Mouse (Mus musculus) Muller cell, postnatal 12 days (primary cell): Measurements from ENCODE around the gene Ntn5.
A peak's percentile ranks its signal among the peaks of the same experiment; 100 is the strongest.

Experiments
- DNase-seq: peaks from one replicate; pipeline ENCODE4 v3.0.0-alpha.2; 2015; ENCODE audit errors: inconsistent ontology term

Ntn5 gene

DNA sequence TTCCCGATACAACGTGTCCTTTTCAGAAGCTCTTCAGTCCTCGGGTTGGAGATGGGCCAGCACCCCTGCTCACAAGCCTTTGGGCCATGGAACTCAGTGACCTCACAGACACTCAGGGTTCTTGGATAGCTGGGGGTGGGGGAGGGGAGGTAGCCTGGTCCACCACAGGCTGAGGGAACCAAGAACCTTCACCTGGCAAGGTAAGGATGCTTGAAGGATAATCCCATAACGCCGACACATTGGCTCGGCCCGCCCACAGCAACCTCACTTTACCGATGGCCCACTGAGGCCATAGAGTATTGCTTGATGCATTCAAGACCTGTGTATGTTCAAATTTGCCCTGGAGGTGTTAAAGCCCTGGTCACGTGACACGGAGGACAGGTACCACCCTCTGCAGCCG lies 41.9 kb downstream of the Ntn5 start, which contains the start of gene Spaca4:
Gene Spaca4 (minus strand): TSS at position 101 of the 400 bp plus-strand sequence.
- no peak for DNase-seq

DNA sequence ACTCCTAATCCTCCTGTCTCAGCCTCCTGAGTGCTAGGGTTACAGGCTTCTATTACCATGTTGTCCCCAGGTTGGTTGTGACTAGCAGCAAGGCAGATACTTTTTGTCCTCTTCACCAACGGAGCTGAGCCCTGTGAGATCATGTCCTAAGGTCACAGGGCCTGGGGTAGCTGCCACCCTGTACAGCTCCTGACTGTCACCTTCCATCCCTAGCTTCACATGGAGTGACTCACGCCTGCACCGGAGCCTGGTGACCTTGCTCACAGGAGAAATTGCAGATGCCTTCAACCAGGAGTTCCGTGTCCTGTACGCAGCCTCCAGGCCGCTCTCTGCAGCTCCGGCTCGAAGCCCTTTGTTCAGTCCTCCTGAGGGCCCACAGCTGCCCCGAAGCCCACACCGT lies 42.6 kb downstream of the Ntn5 start:
- DNase-seq: no peak

DNA sequence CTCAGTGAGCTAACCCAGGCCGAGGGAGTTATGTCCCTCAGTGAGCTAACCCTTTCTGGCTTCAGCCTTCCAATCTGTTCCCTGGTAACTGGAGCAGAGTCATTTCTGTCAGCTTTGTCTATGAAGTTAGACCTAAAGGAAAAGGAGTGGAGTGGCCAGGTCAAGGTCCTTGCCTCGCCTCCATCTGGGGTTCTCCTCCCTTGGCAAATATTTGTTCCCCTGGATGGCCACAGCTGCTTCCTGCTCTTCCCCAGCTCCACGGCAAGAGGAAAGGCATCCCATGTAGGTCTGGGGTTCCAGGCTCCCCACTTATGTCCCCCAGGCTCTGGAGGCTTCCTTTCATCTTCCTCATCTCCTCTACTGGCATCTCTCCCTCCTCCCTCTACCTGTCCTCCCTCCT lies 43.8 kb downstream of the Ntn5 start:
- DNase-seq: no peak

DNA sequence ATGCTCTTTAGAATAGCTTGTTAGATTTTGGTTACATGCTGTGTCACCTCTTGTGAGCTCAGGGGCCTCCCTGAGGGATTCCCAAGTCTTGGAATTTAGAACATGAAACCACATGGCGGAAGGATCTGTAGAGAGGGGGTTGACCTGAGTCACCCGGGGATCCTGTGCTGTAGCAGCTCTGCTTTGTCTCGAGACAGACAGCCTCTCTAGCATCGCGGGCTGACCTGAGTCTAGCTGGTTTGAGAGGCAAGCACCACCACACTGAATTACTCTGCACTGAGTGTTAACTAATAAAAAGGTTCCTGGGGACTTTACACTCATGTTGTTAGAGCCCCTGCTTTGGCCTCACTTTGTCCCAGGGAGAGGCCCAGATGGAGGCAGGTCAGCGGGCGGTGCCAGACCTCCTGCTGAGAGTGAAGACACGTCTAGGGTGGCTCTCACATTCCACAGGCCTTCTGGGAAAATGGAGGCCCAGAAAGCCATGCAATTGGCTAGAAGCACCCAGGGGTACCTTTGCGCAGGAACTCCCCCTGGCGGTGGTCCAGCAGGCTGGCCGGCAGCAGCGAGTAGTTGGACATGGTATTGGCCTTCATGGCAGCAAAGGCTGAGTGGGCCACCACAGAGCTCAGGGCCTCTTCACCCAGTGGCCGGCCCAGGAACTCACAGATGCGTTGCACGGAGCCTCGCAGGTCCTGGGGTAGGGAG lies 47.1 kb downstream of the Ntn5 start:
- DNase-seq: peak; percentile 54

DNA sequence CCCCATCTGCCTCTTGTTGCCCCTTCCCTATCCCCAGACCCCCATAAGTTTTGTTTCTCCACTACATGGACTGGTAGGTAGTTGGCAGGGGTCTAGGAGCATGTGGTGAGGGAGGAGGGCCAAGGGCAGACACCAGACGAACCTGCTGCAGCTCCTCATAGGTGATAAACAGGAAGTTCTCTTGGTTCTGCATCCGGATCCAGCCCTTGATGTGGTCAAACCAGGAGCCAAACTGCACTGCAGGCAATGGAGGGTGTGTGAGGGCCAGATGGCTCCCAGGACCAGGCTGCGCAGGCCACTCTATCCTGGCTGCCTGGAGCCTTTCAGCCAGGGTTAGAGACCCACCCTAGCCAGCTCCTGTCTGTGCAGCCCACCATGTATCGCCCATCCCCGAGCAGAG lies 49.7 kb downstream of the Ntn5 start:
- no peak for DNase-seq

DNA sequence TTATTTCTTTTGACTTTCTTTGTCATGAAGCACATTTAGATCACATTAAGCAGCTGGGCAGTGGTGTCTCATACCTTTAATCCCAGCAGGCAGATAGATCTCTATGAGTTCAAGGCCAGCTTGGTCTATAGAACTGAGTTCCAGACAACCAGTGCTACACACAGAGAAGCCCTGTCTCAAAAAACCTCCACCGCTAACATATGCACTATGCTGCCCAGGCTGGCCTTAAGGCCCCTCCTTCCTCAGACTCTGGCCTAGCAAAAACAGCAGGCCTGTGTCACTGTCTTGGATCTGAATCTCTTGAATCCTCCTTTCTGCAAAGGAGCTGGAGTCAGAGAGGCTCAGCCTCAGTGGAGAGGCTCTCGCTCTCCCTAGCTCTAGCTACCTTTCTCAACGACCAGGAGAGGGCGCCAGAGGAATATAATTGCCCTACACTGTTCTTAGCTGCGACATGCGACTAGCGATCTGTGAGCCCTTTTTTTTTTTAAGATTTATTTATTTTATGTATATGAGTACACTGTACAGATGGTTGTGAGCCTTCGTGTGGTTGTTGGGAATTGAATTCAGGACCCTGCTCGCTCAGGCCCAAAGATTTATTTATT lies 55.4 kb downstream of the Ntn5 start:
- peak; percentile 70 for DNase-seq

DNA sequence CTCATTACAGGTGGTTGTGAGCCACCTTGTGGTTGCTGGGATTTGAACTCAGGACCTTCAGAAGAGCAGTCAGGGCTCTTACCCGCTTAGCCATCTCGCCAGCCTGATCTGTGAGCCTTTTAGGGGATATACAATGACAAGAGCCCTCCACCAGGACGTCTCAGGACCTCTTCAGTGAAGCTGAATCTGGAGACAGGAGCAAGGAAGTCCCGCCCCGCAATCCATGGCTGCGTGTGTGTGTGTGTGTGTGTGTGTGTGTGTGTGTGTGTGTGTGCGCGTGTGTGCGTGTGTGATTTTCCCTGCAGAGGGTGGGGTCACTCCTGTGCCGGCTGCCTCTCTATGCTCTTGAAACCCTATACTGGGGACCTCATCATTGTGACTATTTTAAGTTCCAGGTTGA lies 56.0 kb downstream of the Ntn5 start:
- DNase-seq: no peak

DNA sequence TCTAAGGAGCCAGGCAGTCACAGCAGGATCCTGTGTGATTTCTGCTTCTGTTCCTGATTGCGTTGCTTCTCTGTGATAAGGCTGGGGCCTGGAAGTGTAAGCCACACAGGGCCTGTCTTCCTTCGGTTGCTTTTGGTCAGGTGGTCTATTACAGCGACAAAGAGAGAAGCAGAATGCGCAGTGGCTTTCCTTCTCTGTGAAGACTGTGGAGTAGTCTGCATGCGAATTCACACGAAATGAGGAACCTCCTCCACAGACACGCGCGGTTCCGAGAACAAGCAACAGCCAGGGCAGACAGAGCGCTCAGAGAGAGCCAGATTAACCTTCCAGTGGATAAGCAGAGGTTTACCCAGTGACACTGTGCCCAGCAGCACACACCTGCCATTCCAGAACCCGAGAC lies 57.5 kb downstream of the Ntn5 start:
- DNase-seq: no peak

DNA sequence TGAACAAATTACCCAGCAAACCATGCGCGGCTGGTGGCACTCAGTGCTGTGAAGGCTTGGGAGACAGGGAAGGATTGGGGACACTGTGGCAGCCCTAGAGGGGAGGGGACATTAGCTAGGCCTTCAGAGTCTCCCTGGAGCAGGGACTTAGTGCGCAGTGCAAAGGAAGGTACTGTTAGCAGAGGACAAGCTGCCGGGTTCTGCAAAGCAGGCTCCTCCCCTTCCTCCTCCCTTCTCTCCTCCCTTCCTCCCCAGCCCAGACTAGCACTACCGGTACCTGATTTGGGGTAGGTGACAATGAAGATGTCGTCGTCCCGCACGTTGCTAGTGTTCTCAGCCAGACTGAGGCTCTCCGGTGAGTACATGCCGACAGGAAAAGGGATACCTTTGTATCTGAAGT lies 58.0 kb downstream of the Ntn5 start:
- DNase-seq: no peak

DNA sequence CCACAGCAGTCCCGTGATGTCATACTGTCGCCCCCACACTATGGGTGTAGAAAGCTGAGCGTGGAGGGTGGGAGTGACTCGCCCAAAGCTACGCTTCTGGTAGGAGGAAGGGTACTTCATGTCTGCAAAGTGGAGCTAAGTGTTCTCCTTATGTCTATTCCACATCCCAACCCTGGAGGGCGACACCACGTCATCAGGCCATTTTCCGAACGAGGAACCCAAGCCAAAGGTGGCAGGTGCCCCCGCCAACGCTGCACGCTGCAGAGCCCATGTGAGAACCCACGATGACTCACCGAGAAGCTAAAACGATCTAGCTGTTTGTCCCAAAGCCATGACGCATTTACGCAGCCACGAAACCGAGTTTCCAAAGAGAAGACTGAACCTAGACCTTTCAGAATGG lies 58.5 kb downstream of the Ntn5 start:
- DNase-seq: peak; percentile 68
